In the genomic region with DNA sequence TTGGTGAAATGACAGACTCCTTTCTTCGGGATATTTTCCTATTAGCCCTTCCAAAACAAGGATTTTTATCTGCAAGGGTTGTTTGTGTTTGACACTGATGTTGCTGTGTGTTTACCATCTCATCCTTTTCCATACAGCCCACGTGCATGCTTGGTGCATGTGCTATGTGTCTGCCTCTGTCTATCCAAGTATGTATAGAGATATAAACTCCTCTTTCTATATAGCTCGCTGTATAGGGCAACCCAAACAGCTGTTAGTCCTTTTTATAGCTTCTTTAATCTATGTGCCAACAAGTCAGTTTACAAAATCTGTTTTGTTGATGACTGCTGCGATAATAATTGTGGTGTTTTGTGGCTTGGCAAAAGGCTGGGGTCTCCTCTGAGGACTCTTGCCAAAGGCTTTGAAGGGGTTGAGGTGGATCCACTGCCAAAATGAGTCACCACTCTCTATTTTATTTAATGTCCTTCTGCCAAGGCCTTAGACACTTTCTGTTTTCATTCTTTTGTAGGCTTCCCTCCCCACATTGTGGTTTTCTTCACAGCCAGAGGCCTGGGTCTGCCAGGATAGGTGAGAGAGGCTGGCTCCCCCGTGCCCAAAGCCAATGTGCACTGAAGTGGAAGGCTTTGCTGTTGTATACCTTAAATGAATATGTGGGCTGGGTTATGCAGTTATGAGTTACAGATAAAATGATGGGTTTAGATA, we compare ENCODE assay signal across 11 mouse cellular contexts.
DNase-seq lines count a peak whose midpoint lies in the region; ATAC-seq and TF ChIP-seq lines count a peak whose summit lies in the region.
"Had no signal": no experiment of that assay in that cellular context is flagged by ENCODE, and none has a peak within 500 bp of the region (broad histone marks: within the 10 kb centered on the region; RNA-seq: fewer than 3 reads in every experiment).

No protein-coding gene starts in this region.

- peak; percentile 79 for DNase-seq in adrenal gland, adult 2 months
- DNase-seq in adrenal gland, postnatal 4 days (ENCODE audit: low spot score in 2 of 2), result no peak
- no peak for DNase-seq in liver, postnatal 0 days
- DNase-seq in liver, result no peak
- DNase-seq in lung, postnatal 36 days, result peak; percentile 34
- no peak for DNase-seq in urinary bladder, postnatal 10 days (ENCODE audit: low spot score)
- DNase-seq in left cerebral cortex, adult 8-10 months (ENCODE audit: low spot score in 2 of 2), result no peak
- DNase-seq: B cell, adult 2 months; embryo, embryonic 11 days had no signal

- H3K4me3 ChIP-seq in liver, postnatal 0 days (ENCODE audit: low read depth, low read length), result no peak overlapping the region
- no peak overlapping the region for H3K4me3 ChIP-seq in brown adipose tissue, adult 24 weeks (ENCODE audit: insufficient read depth, low read depth, low read length)
- H3K4me3 ChIP-seq: myocyte had no signal

- H3K4me1 ChIP-seq in liver, postnatal 0 days (ENCODE audit: insufficient read depth), result peaks cover 25% of the 10 kb centered on the region; the same call in 1 of the 2 replicates
- peaks cover 18% of the 10 kb centered on the region for H3K4me1 ChIP-seq in brown adipose tissue, adult 24 weeks (ENCODE audit: control insufficient read depth, insufficient read depth, insufficient read length, low read length)

- TF ChIP-seq CTCF in liver, postnatal 0 days (IDR thresholded peaks at IDR 0.05; ENCODE audit: low read depth), result no peak

- no peaks in the 10 kb centered on the region for H3K27me3 ChIP-seq in liver, postnatal 0 days (ENCODE audit: insufficient read depth, low read length)

- ATAC-seq in liver, postnatal 0 days, result no peak

- TF ChIP-seq EP300 in liver, postnatal 0 days (IDR thresholded peaks at IDR 0.05; ENCODE audit: low read depth), result no peak

- no peaks in the 10 kb centered on the region for H3K36me3 ChIP-seq in liver, postnatal 0 days (replicated peaks; ENCODE audit: insufficient read depth, low read length)

- no peak overlapping the region for H3K9ac ChIP-seq in liver, postnatal 0 days (replicated peaks)

- no peak overlapping the region for H3K4me2 ChIP-seq in liver, postnatal 0 days (ENCODE audit: low read depth, low read length)

- 72% methylated on average over 5 of the region's 5 CpGs for WGBS in liver, postnatal 0 days (ENCODE audit: insufficient replicate concordance)

- no peaks in the 10 kb centered on the region for H3K9me3 ChIP-seq in liver, postnatal 0 days (ENCODE audit: low read length)

- H3K27ac ChIP-seq in liver, postnatal 0 days (ENCODE audit: low read depth), result peak overlapping the region; percentile 5; the same call in 1 of the 2 replicates
- H3K27ac ChIP-seq in brown adipose tissue, adult 24 weeks (replicated peaks; ENCODE audit: low read depth, low read length), result peak overlapping the region; percentile 39

Comparison
In these comparisons a context has a peak if more than half of its experiments do, and no peak if none do; other contexts are left out.
1. DNase-seq: peak in adrenal gland, adult 2 months (single experiment) and lung, postnatal 36 days (single experiment); none in adrenal gland, postnatal 4 days (0 of 2), liver, postnatal 0 days (single experiment), liver (single experiment), urinary bladder, postnatal 10 days (single experiment) and left cerebral cortex, adult 8-10 months (0 of 2).